Mouse (Mus musculus): ENCODE results near the gene Ddx42. TPM values are rescaled to one million over a fixed set of nuclear protein-coding genes. Genes with fewer than 3 reads are reported as not detected.
"Not testable (repeated sequence)": the region's sequence is repeated elsewhere in the genome, so short reads cannot be mapped to it uniquely, and the experiment has no call there.

The Ddx42 gene
- polyA plus RNA-seq, 1 experiment from 2014 or later, result 70.0 TPM

GRCm38 (mm10) chr11:106215450-106215859 is 1.3 kb upstream of the Ddx42 start:
- H3K27ac ChIP-seq (ENCODE audit: low read length), result peak overlapping the region; percentile 85
- H3K4me2 ChIP-seq (ENCODE audit: low read depth, low read length), result peak overlapping the region; percentile 61
- H3K9ac ChIP-seq (ENCODE audit: low read length), result peak overlapping the region; percentile 79
- H3K4me3 ChIP-seq (replicated peaks; ENCODE audit: low read length), result peak overlapping the region; percentile 99
- peaks cover 3% of the 10 kb centered on the region; the same call in 1 of the 2 replicates for H3K36me3 ChIP-seq (ENCODE audit: control insufficient read depth, insufficient read depth, low read length)
- H3K4me1 ChIP-seq (ENCODE audit: control insufficient read depth, insufficient read depth, low read length), result peaks cover 22% of the 10 kb centered on the region
- WGBS, result 20% methylated on average over 7 of the region's 7 CpGs
- H3K27me3 ChIP-seq (ENCODE audit: control insufficient read depth, insufficient read depth, low read length), result no peaks in the 10 kb centered on the region
- no peak for ATAC-seq (ENCODE audit: insufficient read depth, low FRiP score)
- no peaks in the 10 kb centered on the region for H3K9me3 ChIP-seq (replicated peaks; ENCODE audit: control insufficient read depth, low read length)

- H3K4me1 ChIP-seq (ENCODE audit: control insufficient read depth, insufficient read depth, low read length), result peaks cover 22% of the 10 kb centered on the region
- peaks cover 3% of the 10 kb centered on the region; the same call in 1 of the 2 replicates for H3K36me3 ChIP-seq (ENCODE audit: control insufficient read depth, insufficient read depth, low read length)
- H3K4me2 ChIP-seq (ENCODE audit: low read depth, low read length), result peak within 1 kb of the TSS; percentile 75
- peak within 1 kb of the TSS; percentile 98 for H3K9ac ChIP-seq (ENCODE audit: low read length)
- peak within 1 kb of the TSS; percentile 99 for H3K4me3 ChIP-seq (replicated peaks; ENCODE audit: low read length)
- H3K27me3 ChIP-seq (ENCODE audit: control insufficient read depth, insufficient read depth, low read length), result no peaks in the 10 kb centered on the region
- peak; percentile 97 for ATAC-seq (ENCODE audit: insufficient read depth, low FRiP score)
- H3K27ac ChIP-seq (ENCODE audit: low read length), result peak within 1 kb of the TSS; percentile 98
- under 1% methylated on average over 46 of the region's 46 CpGs for WGBS
- H3K9me3 ChIP-seq (replicated peaks; ENCODE audit: control insufficient read depth, low read length), result no peaks in the 10 kb centered on the region
These were observed 598 bp upstream of the Ddx42 start, which contains the start of gene Ccdc47 for GRCm38 (mm10) chr11:106215927-106216729. Gene Ccdc47, minus strand, starts transcription at chr11:106216344.

- Histone ChIP-seq H3K4me2 (ENCODE audit: low read depth, low read length) (no peak overlapping the region), H3K36me3 (ENCODE audit: control insufficient read depth, insufficient read depth, low read length) (0 out of 2 replicates have a peak, but pooled peaks cover 3% of the 10 kb centered on the region), H3K4me1 (ENCODE audit: control insufficient read depth, insufficient read depth, low read length) (peaks cover 11% of the 10 kb centered on the region), H3K4me3 (replicated peaks; ENCODE audit: low read length) (no peak overlapping the region), H3K9ac (ENCODE audit: low read length) (no peak overlapping the region), H3K27me3 (ENCODE audit: control insufficient read depth, insufficient read depth, low read length) (no peaks in the 10 kb centered on the region), H3K27ac (ENCODE audit: low read length) (no peak overlapping the region), H3K9me3 (replicated peaks; ENCODE audit: control insufficient read depth, low read length) (no peaks in the 10 kb centered on the region)
- no peak for ATAC-seq (ENCODE audit: insufficient read depth, low FRiP score)
- 92% methylated on average over 3 of the region's 3 CpGs for WGBS
These were observed 3.9 kb downstream of the Ddx42 start for GRCm38 (mm10) chr11:106220603-106221002.

- H3K27me3 ChIP-seq (ENCODE audit: control insufficient read depth, insufficient read depth, low read length); H3K4me1 ChIP-seq (ENCODE audit: control insufficient read depth, insufficient read depth, low read length); H3K9me3 ChIP-seq (replicated peaks; ENCODE audit: control insufficient read depth, low read length); H3K27ac ChIP-seq (ENCODE audit: low read length); ATAC-seq (ENCODE audit: insufficient read depth, low FRiP score); H3K4me3 ChIP-seq (replicated peaks; ENCODE audit: low read length); H3K4me2 ChIP-seq (ENCODE audit: low read depth, low read length); H3K9ac ChIP-seq (ENCODE audit: low read length): not testable (repeated sequence)
- 77% methylated on average over 8 of the region's 8 CpGs for WGBS
- peaks cover 24% of the 10 kb centered on the region; the same call in 1 of the 2 replicates for H3K36me3 ChIP-seq (ENCODE audit: control insufficient read depth, insufficient read depth, low read length)
These were observed 17.3 kb downstream of the Ddx42 start for GRCm38 (mm10) chr11:106233978-106234377.

GRCm38 (mm10) chr11:106246834-106247233 is 30.1 kb downstream of the Ddx42 start:
- H3K27ac ChIP-seq (ENCODE audit: low read length), result no peak overlapping the region
- no peak overlapping the region for H3K4me2 ChIP-seq (ENCODE audit: low read depth, low read length)
- H3K27me3 ChIP-seq (ENCODE audit: control insufficient read depth, insufficient read depth, low read length), result no peaks in the 10 kb centered on the region
- no peaks in the 10 kb centered on the region for H3K4me1 ChIP-seq (ENCODE audit: control insufficient read depth, insufficient read depth, low read length)
- WGBS, result 92% methylated on average over 1 of the region's 1 CpGs
- peaks cover 67% of the 10 kb centered on the region for H3K36me3 ChIP-seq (ENCODE audit: control insufficient read depth, insufficient read depth, low read length)
- H3K9me3 ChIP-seq (replicated peaks; ENCODE audit: control insufficient read depth, low read length), result no peaks in the 10 kb centered on the region
- no peak for ATAC-seq (ENCODE audit: insufficient read depth, low FRiP score)
- no peak overlapping the region for H3K9ac ChIP-seq (ENCODE audit: low read length)
- no peak overlapping the region for H3K4me3 ChIP-seq (replicated peaks; ENCODE audit: low read length)

- H3K4me1 ChIP-seq (ENCODE audit: control insufficient read depth, insufficient read depth, low read length), result no peaks in the 10 kb centered on the region
These were observed 32.6 kb downstream of the Ddx42 start for GRCm38 (mm10) chr11:106249326-106249725.

GRCm38 (mm10) chr11:106254767-106255166 is 38.0 kb downstream of the Ddx42 start:
- no peaks in the 10 kb centered on the region for H3K27me3 ChIP-seq (ENCODE audit: control insufficient read depth, insufficient read depth, low read length)
- peak overlapping the region; percentile 55 for H3K27ac ChIP-seq (ENCODE audit: low read length)
- peak overlapping the region; percentile 90 for H3K4me2 ChIP-seq (ENCODE audit: low read depth, low read length)
- H3K4me3 ChIP-seq (replicated peaks; ENCODE audit: low read length), result peak overlapping the region; percentile 73
- peak overlapping the region; percentile 88 for H3K9ac ChIP-seq (ENCODE audit: low read length)
- H3K4me1 ChIP-seq (ENCODE audit: control insufficient read depth, insufficient read depth, low read length), result peaks cover 21% of the 10 kb centered on the region
- no peak for ATAC-seq (ENCODE audit: insufficient read depth, low FRiP score)
- H3K36me3 ChIP-seq (ENCODE audit: control insufficient read depth, insufficient read depth, low read length), result peaks cover 19% of the 10 kb centered on the region; the same call in 1 of the 2 replicates
- no peaks in the 10 kb centered on the region for H3K9me3 ChIP-seq (replicated peaks; ENCODE audit: control insufficient read depth, low read length)
- 16% methylated on average over 2 of the region's 2 CpGs for WGBS

More at GRCm38 (mm10) chr11:106249326-106249725, 32.6 kb downstream of the Ddx42 start:
- no peaks in the 10 kb centered on the region for H3K27me3 ChIP-seq (ENCODE audit: control insufficient read depth, insufficient read depth, low read length)
- WGBS, result 84% methylated on average over 7 of the region's 7 CpGs
- no peak for ATAC-seq (ENCODE audit: insufficient read depth, low FRiP score)
- no peaks in the 10 kb centered on the region for H3K9me3 ChIP-seq (replicated peaks; ENCODE audit: control insufficient read depth, low read length)
- H3K9ac ChIP-seq (ENCODE audit: low read length), result no peak overlapping the region
- H3K4me3 ChIP-seq (replicated peaks; ENCODE audit: low read length), result no peak overlapping the region
- no peak overlapping the region for H3K27ac ChIP-seq (ENCODE audit: low read length)
- H3K4me2 ChIP-seq (ENCODE audit: low read depth, low read length), result no peak overlapping the region
- peaks cover 58% of the 10 kb centered on the region for H3K36me3 ChIP-seq (ENCODE audit: control insufficient read depth, insufficient read depth, low read length)

GRCm38 (mm10) chr11:106255174-106255573 is 38.4 kb downstream of the Ddx42 start:
- no peak for ATAC-seq (ENCODE audit: insufficient read depth, low FRiP score)
- H3K27me3 ChIP-seq (ENCODE audit: control insufficient read depth, insufficient read depth, low read length), result no peaks in the 10 kb centered on the region
- peak overlapping the region; percentile 73 for H3K4me3 ChIP-seq (replicated peaks; ENCODE audit: low read length)
- peak overlapping the region; percentile 88 for H3K9ac ChIP-seq (ENCODE audit: low read length)
- H3K4me1 ChIP-seq (ENCODE audit: control insufficient read depth, insufficient read depth, low read length), result peaks cover 21% of the 10 kb centered on the region
- H3K27ac ChIP-seq (ENCODE audit: low read length), result peak overlapping the region; percentile 55
- no peaks in the 10 kb centered on the region for H3K9me3 ChIP-seq (replicated peaks; ENCODE audit: control insufficient read depth, low read length)
- peak overlapping the region; percentile 90 for H3K4me2 ChIP-seq (ENCODE audit: low read depth, low read length)
- peaks cover 16% of the 10 kb centered on the region; the same call in 1 of the 2 replicates for H3K36me3 ChIP-seq (ENCODE audit: control insufficient read depth, insufficient read depth, low read length)
- 2% methylated on average over 22 of the region's 22 CpGs for WGBS
